Mouse (Mus musculus) thymus, postnatal 4 days (tissue): ENCODE measurements at regions not wholly inside any gene's neighbourhood (a gene's known extent, or its start where the extent isn't known, plus 50 kb on each side); places are given as distances from the start of the nearest gene placed in this dataset.

Experiments used
- DNase-seq: peaks from one replicate; pipeline ENCODE4 v3.0.0; 2021

DNA sequence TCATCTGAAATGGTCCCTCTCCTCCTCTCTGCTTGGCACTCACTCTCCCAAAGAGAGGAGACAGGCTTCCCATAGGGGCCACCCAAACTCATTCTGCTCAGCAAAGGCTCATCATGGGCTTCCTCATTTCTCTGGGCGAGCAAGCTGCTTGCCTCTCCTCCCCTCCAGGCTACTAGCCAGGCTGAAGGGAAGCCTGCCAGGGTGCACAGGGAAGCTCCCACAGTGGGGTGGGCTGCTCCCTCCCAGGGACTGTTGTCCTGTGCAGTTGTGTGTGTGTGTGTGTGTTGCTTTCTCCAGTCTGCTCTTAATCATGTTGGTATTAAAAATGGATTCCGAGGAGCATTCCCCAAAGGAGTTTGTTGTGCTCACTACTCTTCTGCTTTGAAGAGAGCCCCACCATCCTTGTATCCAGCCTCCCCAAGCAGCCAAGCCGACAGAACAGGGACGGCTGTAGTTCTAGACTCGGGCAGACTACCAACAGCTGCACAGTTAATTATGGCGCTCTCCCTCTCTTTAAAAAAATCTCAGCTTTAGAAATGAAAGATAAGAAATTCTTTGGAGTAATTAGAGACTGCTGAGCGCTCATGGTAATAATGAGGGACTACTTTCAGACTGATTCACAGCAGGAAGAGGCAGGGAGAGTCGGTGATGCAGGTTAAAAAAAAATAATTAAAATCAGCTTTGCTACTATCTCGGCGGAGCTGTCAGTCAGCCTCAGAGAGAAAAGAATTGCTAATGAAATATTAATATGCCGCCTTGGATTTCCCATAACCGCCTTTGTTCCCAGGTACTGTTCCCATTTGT lies 417.0 kb downstream of the Cmpk2 start:
- DNase-seq = no peak

DNA sequence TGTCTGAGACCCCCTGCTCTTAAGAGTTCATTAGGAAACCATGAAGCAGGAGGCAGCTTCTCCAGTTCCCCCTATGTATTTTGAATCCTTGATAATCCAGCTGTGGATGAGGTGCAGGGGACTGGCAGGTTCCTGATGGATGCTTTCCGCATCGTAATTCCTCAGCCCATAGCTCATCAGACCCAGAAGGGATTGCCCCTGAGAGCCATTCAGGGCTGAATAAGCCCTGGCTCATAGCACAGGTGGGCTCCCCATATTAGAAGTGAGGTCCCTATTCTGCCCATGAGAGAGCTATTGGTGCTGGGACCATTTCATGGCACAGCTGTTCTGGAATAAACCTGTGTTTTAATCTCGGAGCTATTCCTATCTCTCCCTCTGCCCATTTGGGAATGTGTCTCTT lies 416.1 kb downstream of the Cmpk2 start:
- no peak for DNase-seq

DNA sequence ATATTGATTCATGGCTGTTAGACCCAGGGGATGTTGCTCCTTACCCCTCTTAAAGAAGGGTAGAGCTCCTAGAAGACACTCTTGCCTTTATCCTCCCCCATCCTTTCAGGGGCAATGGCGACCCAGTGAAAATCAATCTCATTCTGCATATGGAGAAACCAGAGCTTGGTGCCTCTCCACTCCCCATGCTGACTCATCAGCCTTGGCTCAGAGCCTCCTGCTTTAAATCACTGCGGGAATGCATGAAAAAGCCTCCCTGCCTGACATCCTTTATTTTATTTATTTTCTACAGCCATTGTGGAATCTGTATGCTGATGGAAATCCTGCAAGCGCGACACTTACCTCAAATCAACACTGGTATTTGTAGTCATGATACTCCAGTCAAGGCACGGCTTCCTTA lies 415.2 kb downstream of the Cmpk2 start:
- no peak for DNase-seq

DNA sequence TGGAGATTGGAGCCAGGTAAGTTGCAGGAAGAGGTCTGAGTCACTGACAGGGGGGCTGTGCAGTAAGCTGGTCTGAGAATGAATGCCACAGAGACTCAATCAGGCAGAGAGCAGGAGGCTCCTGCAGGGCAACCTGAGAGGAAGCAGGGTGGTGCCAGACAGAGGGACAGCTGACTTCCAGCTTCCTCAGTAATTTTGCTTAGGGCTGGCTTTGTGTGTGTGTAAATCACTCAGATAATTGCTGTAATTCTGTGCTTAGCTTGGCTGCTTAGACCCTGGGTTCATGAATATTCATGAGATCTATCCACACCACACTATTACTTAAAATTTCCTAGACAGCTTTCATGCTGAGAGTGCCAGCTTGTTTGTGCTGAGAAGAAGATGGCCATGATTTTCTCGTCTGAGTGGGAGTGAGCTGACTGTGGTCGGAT lies 408.7 kb downstream of the Cmpk2 start:
- no peak for DNase-seq

GRCm38 (mm10) chr12:26877284-26877683 lies 408.3 kb downstream of the Cmpk2 start:
- DNase-seq = no peak

DNA sequence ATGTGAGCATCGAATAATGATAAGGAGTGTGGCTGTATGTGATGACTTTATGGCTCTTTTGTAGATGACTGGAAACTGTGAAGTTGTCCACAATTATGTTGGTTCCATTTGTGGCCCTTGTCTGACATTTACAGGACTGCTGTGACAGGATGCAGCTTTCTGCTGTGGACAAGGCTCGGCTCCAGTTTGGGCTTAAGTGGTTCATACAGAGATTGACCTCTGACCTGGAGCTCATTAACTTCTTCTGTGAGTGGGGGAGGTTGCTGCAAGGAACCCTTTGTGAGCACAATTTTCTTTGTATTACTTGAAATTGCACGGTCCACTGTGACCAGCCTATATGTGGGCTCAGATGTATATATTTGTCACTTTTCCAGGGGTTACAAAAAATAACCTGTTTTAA lies 403.5 kb downstream of the Cmpk2 start:
- DNase-seq = no peak

DNA sequence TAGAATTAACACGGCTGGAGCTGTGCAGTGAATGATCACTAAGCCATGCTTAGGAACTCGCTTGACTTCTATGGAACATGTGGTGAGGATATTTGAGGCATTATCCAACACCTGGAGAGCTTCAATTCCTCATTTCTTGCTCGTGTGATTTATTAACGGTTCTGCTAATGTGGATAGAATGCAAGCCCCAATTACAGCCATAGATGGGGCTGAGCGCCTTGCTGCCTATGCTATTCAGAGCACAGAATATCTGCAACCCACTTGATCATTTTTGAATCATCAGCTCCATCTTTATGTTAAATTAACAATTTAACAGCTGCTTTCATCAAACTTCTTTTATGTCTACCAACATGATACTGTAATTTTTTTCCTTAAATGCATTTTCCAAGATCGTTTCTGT lies 398.7 kb downstream of the Cmpk2 start:
- DNase-seq = no peak

DNA sequence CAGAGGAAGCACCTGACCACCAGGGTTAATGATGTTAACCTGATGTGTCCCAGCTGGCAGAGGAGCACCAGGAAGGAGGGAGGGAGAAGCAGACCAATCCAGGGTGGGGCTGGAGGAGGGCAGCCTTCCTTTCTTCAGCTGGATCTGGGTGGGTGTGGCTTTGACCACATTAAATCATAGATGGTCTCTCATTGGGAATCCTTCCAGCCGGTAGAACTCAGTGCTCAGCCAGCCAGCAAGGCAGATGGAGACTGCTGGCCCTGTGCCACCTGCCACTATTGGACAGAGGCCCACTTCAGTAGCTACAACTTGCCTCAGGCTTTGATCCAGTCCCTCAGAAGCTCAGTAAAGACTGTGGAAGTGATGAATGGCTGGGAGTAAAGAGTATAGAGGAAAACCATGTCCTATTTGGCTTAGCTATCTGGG lies 386.1 kb downstream of the Cmpk2 start:
- no peak for DNase-seq

- no peak for DNase-seq
Measured at GRCm38 (mm10) chr12:26844917-26845316, 375.9 kb downstream of the Cmpk2 start.

GRCm38 (mm10) chr12:26842696-26843095 lies 373.7 kb downstream of the Cmpk2 start:
- no peak for DNase-seq

GRCm38 (mm10) chr12:26821257-26821968 lies 352.4 kb downstream of the Cmpk2 start:
- DNase-seq = no peak

DNA sequence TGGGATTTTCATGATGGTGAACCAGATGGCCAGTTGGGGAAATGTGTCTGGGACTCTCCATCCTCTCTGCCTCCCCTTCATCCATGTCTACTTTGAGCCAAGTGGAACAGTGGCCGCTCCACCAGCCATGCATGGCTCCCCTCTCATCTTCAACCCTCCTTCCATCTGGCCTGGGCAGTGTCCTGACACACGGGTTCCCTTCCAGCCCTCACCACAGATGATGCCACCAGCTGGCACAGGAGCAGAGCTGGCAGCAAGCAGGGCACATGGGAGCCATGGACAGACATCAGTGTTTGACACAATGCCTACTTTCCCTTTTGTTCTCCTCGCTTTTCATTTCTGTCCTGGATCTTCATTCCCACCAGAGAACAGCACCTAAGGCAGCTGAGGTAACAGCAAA lies 348.9 kb downstream of the Cmpk2 start:
- no peak for DNase-seq

GRCm38 (mm10) chr12:26815771-26816170 lies 346.8 kb downstream of the Cmpk2 start:
- DNase-seq = no peak

GRCm38 (mm10) chr12:26810565-26811177 lies 341.7 kb downstream of the Cmpk2 start:
- no peak for DNase-seq

DNA sequence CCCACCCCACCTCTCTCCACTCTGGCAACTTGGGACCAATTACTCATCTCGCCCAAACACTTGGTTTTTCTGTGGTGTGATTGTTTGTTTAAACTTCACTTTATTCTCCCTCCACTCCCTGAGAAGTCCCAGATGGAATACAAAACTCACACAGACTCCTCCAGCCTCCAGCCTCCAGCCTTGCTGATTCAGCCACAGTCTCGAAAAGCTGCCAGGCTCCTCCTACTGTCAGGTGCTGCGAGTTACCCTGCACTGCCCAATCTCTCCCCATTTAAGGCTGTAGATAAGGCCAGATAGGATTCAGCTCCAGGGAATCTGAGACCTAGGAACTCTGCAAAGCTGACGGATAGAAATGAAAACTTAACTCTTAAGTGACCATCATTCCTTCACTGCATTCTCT lies 340.7 kb downstream of the Cmpk2 start:
- no peak for DNase-seq

DNA sequence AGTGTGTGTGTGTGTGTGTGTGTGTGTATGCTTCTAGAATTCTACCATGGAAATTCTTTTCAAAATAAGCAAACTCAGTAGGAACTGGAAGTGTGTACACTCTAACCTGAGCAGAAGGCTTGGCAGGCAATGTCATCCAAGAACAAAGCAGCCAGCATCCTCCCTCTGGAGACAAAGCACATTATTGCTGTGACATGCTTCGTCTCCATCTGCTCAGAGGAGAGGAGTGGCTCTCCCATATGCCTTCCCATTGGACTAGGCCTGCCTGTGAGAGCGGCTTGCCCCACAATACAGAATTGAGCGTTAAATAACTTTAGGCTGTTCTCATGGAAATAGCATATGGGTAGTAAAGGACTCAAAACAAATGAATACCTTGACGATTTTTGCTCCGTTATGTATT lies 333.5 kb downstream of the Cmpk2 start:
- DNase-seq = no peak

- no peak for DNase-seq
Measured at GRCm38 (mm10) chr12:26799310-26799709, 330.3 kb downstream of the Cmpk2 start.

GRCm38 (mm10) chr12:26796367-26796766 lies 327.4 kb downstream of the Cmpk2 start:
- DNase-seq = no peak

GRCm38 (mm10) chr12:26789336-26789846 lies 320.4 kb downstream of the Cmpk2 start:
- DNase-seq = no peak

GRCm38 (mm10) chr12:26785550-26785949 lies 316.5 kb downstream of the Cmpk2 start:
- DNase-seq = no peak

- DNase-seq = no peak
Measured at GRCm38 (mm10) chr12:26784426-26784825, 315.4 kb downstream of the Cmpk2 start.

GRCm38 (mm10) chr12:26783800-26784199 lies 314.8 kb downstream of the Cmpk2 start:
- DNase-seq = no peak

- DNase-seq = no peak
Measured at GRCm38 (mm10) chr12:26781537-26781936, 312.5 kb downstream of the Cmpk2 start.

DNA sequence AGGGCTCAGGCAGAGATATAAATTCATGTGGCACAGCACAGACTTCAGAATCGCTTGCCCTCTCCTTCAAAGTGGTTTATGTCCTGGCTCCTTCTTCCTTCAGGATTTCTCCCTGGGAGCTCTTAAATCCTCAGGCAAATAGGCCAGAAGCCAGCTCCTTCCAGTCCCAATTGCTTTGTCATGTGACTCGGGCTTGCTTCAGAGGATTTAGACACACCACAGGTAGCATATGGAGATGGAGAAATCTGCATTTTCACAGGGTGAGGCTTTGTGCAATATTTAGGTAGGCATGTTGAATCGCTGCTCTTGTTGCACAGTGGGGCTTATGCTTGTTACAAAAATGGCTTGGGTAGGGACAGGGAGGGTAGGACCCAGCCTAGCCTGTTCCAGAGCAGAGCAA lies 309.8 kb downstream of the Cmpk2 start:
- no peak for DNase-seq
